Mouse (Mus musculus) testis, postnatal 14 days (tissue): Measurements from ENCODE around the gene Dnajc7.
A peak's percentile ranks its signal among the peaks of the same experiment; 100 is the strongest.

ENCODE experiments used
- DNase-seq: peaks from one replicate; pipeline ENCODE4 v3.0.0; 2021; ENCODE audit warnings: low spot score

Gene Dnajc7

GRCm38 (mm10) chr11:100581756-100582155 is 38.2 kb downstream of the Dnajc7 start:
- no peak for DNase-seq

DNA sequence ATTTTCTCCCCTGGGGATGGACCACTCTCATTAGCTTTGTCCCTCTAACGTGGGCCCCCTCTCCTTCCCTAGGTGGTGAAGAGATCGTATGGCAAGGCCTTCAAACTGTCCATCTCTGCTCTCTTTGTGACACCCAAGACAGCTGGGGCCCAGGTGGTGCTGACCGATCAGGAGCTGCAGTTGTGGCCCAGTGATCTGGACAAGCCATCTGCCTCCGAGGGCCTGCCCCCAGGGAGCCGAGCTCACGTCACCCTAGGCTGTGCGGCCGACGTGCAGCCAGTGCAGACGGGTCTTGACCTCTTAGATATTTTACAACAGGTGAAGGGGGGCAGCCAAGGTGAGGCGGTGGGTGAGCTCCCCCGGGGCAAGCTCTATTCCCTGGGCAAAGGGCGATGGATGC is 39.7 kb downstream of the Dnajc7 start:
- DNase-seq, result no peak

GRCm38 (mm10) chr11:100579116-100579799 is 40.7 kb downstream of the Dnajc7 start:
- no peak for DNase-seq

- no peak for DNase-seq
Observed at GRCm38 (mm10) chr11:100577852-100578599, 41.9 kb downstream of the Dnajc7 start.

GRCm38 (mm10) chr11:100576256-100576655 is 43.7 kb downstream of the Dnajc7 start:
- no peak for DNase-seq

DNA sequence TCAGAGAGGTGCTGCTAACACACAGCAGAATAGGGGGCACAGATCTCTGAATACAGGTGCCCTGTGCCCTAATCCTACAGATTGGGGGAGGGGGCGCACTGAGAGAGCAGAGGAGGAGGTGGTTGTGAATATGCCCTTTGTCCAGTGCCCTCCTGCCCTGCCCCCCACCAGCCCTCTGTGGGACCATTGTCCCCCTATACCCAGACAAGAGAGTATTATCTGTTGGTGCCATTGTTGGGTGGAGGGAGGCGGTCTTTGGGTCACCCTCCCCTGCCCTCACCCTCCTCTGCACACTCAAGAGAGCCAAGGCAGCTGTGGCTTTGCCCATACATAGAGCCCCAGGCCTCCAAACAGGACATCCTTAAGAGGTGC is 44.5 kb downstream of the Dnajc7 start:
- DNase-seq, result no peak

DNA sequence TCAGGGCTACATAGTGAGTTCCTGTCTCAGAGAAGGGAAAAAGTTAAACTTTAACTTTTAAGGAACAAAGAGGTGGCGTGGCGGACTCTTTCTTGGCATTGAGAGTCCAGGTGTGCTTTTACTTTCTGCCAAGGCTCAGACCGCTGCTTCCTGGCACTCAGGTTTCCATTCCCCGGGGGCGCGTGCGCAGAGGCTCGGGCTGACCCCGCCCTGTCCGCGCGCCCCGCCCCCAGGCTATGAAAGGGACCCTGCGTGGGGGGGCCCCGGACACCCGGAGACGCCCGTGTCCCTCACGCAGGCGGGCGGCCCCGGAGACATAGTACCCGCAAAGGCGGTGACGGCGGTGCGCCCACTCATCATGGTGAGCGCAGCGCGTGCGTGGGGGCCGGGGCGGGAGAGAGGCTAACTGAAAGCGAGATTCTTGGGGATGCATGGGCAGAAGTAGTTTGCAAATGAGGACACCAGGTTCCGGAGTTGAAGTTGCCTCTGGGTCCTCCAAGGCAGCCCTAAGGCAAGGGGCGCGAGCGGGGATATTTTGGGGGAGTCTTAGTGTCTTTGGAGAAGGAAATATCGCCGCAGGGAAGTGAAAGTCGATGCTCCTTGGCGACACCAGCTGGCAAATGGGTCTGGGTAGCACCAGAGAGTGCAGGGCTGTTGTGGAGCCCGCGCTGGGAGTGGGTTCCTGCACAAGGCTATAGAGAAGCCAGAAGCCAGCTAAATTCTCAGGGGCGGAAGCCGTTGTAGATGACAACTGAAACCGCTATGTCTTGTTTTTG is 45.1 kb downstream of the Dnajc7 start, which contains the start of gene Cnp:
TSS of gene Cnp (plus strand) at position 197 of the 776 bp plus-strand sequence.
- DNase-seq, result peak; percentile 58

DNA sequence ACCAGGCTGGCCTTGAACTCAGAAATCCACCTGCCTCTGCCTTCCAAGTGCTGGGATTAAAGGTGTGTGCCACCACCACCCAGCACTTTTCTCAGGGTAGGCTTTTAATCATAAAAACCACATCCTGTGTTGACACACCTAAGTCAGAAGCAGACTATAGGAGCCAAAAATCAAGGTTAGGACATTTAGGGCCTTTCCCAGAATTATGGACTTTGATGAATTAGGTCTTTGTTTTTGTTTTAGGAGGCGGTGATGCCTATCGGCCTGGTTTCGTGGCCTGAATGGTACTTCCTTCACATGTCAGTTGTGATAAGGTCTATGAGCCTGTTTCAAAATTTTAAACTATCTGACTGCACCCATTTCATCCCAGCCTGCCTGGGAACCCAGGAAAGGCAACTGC is 45.8 kb downstream of the Dnajc7 start:
- no peak for DNase-seq

DNA sequence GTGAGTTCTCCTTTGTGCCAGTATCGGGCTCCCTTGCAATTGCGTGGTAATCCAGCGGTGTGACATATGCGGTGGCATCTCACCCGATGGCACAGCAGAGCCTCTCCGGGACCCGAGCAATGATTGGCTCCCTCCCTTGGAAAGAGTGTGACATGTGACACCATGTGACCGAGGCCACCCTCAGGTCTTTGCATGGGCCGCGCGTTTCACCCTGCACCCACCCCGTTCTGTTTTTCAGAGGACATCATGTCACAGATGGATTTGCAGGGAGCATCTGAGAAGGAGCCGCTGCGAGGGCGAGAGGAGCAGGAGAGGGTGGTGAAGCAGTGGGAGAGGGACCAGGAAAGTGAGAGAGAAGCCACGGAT is 48.8 kb downstream of the Dnajc7 start:
- no peak for DNase-seq

DNA sequence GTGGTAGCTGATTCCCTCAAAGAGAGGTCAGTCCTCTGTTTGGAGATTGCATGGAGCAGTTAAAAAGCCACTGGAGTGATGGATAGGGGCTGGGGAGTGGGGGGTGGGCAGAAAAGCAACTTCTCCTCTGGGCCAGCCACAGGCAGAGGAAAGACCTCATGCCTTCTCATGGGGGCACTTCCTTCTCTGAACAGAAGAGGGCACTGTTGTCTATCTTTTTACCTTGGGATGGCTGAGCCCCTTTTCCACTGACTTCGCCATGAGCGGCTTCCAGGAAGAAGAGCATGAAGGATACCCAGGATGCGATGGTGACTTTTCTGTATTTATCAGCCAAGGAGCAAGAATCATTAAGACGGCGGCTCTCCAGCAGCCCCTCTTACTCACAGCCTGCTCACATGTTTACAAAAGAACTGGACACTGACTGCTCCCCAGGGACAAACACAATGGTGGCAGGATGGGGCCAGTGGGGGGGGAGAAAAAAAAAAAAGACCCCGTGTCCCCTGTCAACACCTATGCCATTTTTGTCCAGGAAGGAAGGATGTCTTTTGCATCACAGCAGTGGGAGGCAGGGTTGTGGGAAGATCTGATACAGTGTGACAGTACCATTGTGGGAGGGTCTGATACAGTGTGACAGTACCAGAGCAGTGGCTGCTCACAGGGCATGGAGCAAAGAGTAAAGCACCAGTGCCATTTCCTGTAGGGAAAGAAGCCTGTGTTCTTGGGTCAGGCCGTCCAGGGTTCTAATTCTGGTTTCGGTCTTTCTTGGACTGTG is 49.4 kb downstream of the Dnajc7 start:
- peak; percentile 60 for DNase-seq

- DNase-seq, result no peak
Observed at GRCm38 (mm10) chr11:100569789-100570188, 50.2 kb downstream of the Dnajc7 start.

- DNase-seq, result no peak
Observed at GRCm38 (mm10) chr11:100568692-100569091, 51.3 kb downstream of the Dnajc7 start.

DNA sequence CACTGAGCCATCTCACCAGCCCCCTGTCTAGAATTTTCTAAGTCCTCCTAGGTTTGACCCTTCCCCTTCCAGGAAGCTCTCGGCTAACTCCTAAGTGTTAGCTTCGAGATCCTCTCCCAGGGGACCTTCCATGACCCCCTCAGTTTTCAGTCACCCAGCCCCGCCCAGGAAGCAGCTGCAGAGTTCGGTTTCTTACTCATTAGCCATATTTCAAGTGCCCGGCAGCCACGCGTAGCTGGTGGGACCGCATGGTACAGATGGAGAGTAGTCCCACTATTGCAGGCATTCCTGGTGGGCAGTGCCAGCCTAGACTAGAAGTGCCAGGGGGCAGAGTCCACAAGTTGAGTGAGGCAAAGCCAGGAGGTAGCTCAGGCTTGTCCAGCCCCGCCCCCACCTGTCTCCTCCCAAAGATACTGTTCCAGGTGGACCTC is 52.1 kb downstream of the Dnajc7 start:
- no peak for DNase-seq

DNA sequence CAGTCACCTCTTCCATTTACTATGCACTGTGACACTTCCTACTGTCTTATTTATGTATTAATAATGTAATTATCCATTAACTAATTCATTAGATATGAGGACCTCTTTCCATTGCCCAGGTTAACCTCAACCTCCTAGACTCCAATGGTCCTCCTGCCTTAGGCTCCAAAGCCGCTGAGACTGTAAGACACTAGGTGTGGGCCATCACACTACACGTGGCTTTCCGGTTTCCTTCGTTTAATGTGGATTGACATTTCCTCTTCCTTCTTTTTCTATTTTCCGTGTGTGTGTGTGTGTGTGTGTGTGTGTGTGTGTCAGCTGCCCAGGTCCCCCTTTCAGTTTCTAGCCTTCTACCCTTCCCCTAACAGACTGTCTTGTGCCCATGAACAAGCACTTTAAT is 52.7 kb downstream of the Dnajc7 start:
- no peak for DNase-seq

- no peak for DNase-seq
Observed at GRCm38 (mm10) chr11:100564703-100565102, 55.3 kb downstream of the Dnajc7 start.

- DNase-seq, result no peak
Observed at GRCm38 (mm10) chr11:100564297-100564696, 55.7 kb downstream of the Dnajc7 start.

GRCm38 (mm10) chr11:100561748-100562147 is 58.2 kb downstream of the Dnajc7 start:
- no peak for DNase-seq

GRCm38 (mm10) chr11:100559476-100559875 is 60.5 kb downstream of the Dnajc7 start:
- DNase-seq, result no peak

- no peak for DNase-seq
Observed at GRCm38 (mm10) chr11:100557563-100557962, 62.4 kb downstream of the Dnajc7 start.

DNA sequence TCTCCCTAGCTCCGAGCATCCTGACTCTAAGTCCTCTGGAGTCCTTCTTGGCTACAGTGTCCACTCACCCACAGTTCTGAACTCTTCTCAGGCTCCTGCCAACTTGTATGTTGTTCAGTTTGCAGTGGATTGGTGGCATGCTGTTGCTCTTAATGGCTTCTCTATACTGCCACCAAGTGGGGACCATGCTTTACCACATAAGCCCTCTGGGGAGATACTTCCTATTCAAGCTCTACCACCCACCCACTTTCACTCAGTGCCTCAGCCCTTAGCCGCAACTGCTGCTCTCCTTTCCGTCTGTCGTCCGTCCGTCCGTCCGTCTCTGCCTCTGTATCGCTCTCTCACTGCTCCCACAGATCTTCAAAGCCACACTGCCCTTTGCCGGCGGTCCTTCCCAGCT is 64.4 kb downstream of the Dnajc7 start:
- DNase-seq, result no peak

- DNase-seq, result no peak
Observed at GRCm38 (mm10) chr11:100552842-100553241, 67.1 kb downstream of the Dnajc7 start.

DNA sequence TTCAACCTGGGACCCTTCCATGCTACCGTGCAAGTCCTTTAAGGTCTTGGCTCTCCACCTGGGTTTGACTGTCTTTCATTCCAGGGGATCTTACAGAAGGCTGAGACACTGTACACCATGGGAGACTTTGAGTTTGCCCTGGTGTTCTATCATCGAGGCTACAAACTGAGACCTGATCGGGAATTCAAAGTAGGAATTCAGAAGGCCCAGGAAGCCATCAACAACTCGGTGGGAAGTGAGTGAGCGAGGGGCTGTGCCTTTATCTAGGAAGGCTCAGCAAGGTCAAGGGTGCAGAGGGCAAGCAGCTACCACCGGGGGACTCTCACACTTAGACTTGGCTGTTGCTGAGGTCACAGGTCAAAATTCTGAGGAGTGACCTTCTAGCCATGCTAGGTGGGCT is 69.9 kb downstream of the Dnajc7 start:
- no peak for DNase-seq
